Mouse (Mus musculus) frontal cortex, postnatal 10 days (tissue): ENCODE measurements around the gene Srsf7.

Experiments used
- DNase-seq, 2 experiments: peaks; one replicate each; pipeline ENCODE4 v3.0.0; 2022; ENCODE audit warnings: low spot score in 2 of 2, mixed read lengths in 1 of 2

Gene Srsf7

GRCm38 (mm10) chr17:80156905-80157304, 50.2 kb downstream of the Srsf7 start:
- no peak for DNase-seq

- no peak for DNase-seq
Observed at GRCm38 (mm10) chr17:80153631-80154030, 53.5 kb downstream of the Srsf7 start.

- DNase-seq, result no peak
Observed at GRCm38 (mm10) chr17:80152767-80153630, 54.1 kb downstream of the Srsf7 start.

- DNase-seq, result no peak
Observed at GRCm38 (mm10) chr17:80151353-80151752, 55.8 kb downstream of the Srsf7 start.
